Mouse (Mus musculus): ENCODE measurements around the gene Rhbdd2. TPM values are rescaled to one million over a fixed set of nuclear protein-coding genes. Genes with fewer than 3 reads are reported as not detected.

Gene Rhbdd2
- total and polyA plus RNA-seq, 3 experiments: 3.7 to 21.3 (median 6.4) TPM

GRCm38 (mm10) chr5:135629401-135629800, 3.0 kb upstream of the Rhbdd2 start:
- in situ Hi-C loops (cut with MboI; ENCODE audit: low pct_ligation_motif_present, low pct_unique_long_range_greater_than_20kb, low sequenced_read_pairs) (no loop called here), dilution Hi-C loops (cut with MboI; ENCODE audit: extremely low pct_ligation_motif_present, extremely low pct_unique_long_range_greater_than_20kb, low sequenced_read_pairs) (no loop called here)
- Histone ChIP-seq H3K4me2 (ENCODE audit: insufficient read depth, low read depth, poor library complexity, severe bottlenecking) (no peak overlapping the region; the same call in 1 of the 2 replicates), H3K4me1 (ENCODE audit: control insufficient read depth in 1 of 2, insufficient read depth in 2 of 2) (peaks cover 2 to 15% of the 10 kb centered on the region in 2 experiments; a peak in 3 of 4 replicates), H3K36me3 (replicated peaks in 1 of 2; ENCODE audit: control insufficient read depth in 1 of 2, insufficient read depth in 1 of 2, low read length in 1 of 2) (peaks cover 0 to 2% of the 10 kb centered on the region in 2 experiments), H3K27me3 (replicated peaks) (peaks cover 2% of the 10 kb centered on the region), H3K79me2 (replicated peaks; ENCODE audit: control insufficient read depth, extremely low read depth, insufficient read depth, poor library complexity, severe bottlenecking) (peaks cover 12% of the 10 kb centered on the region), H3K4me3 (replicated peaks in 1 of 3; ENCODE audit: low read depth in 2 of 3, low read length in 2 of 3, poor library complexity in 1 of 3) (no peak overlapping the region), H3K9ac (ENCODE audit: insufficient read depth, low read depth) (no peak overlapping the region), H3K27ac (ENCODE audit: insufficient read depth, low read depth) (no peak overlapping the region), H3K9me3 (replicated peaks; ENCODE audit: low read length) (no peaks in the 10 kb centered on the region)
- no peak for DNase-seq (ENCODE audit: extremely low read depth)
- TF ChIP-seq BHLHE40 (IDR thresholded peaks at IDR 0.05; ENCODE audit: low read depth, low read length): no peak
- TF ChIP-seq NELFE (IDR thresholded peaks at IDR 0.05; ENCODE audit: low read depth, low read length): no peak
- TF ChIP-seq ZMIZ1 (IDR thresholded peaks at IDR 0.05; ENCODE audit: low read depth, low read length): no peak
- TF ChIP-seq KAT2A (IDR thresholded peaks at IDR 0.05; ENCODE audit: insufficient replicate concordance, low read length): no peak
- no peak for TF ChIP-seq MXI1 (IDR thresholded peaks at IDR 0.05; ENCODE audit: low read depth, low read length)
- TF ChIP-seq GABPA (IDR thresholded peaks at IDR 0.05; ENCODE audit: insufficient replicate concordance, low read depth, low read length): no peak
- no peak for TF ChIP-seq MAZ (IDR thresholded peaks at IDR 0.05; ENCODE audit: low read depth, low read length)
- no peak for TF ChIP-seq MEF2A (IDR thresholded peaks at IDR 0.05; ENCODE audit: borderline replicate concordance, low read depth, low read length)
- no peak for TF ChIP-seq SMC3 (IDR thresholded peaks at IDR 0.05; ENCODE audit: low read depth, low read length)
- TF ChIP-seq IRF4 (IDR thresholded peaks at IDR 0.05; ENCODE audit: low read depth, low read length): no peak
- no peak for TF ChIP-seq ZC3H11A (IDR thresholded peaks at IDR 0.05; ENCODE audit: low read depth, low read length)
- TF ChIP-seq TBP (conservative IDR thresholded peaks at IDR 0.05; ENCODE audit: low read depth, low read length): no peak
- no peak for TF ChIP-seq POLR2A (IDR thresholded peaks at IDR 0.05; ENCODE audit: low read depth, low read length)
- TF ChIP-seq MAFK (IDR thresholded peaks at IDR 0.05; ENCODE audit: insufficient replicate concordance, low read length): no peak
- TF ChIP-seq MYC (IDR thresholded peaks at IDR 0.05; ENCODE audit: low read depth, low read length): no peak
- TF ChIP-seq USF2 (conservative IDR thresholded peaks at IDR 0.05; ENCODE audit: low read depth, low read length): no peak
- TF ChIP-seq ELF1 (IDR thresholded peaks at IDR 0.05; ENCODE audit: low read depth, low read length): no peak
- no peak for TF ChIP-seq JUN (IDR thresholded peaks at IDR 0.05; ENCODE audit: insufficient read depth, low read depth, low read length)
- TF ChIP-seq TCF12 (IDR thresholded peaks at IDR 0.05; ENCODE audit: low read depth, low read length): no peak
- TF ChIP-seq EP300 (IDR thresholded peaks at IDR 0.05; ENCODE audit: low read length): no peak

DNA sequence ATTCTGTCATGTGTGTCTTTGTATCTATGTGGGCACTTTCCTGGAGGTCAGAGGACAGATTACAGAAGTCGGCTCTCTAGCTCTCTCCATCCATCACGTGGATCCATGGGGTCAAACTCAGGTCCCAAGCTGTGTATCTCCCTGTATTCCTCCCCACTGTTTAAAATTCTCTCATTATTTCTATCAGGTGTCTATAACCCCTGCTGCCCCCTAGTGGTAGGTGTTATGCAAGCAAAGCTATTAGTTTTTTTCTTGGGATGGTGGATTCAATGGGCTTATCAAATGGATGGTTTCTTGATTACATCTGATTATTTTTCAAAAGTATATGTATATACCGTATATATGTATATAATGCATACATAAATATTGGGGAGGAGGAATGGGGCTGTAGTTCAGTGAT, 1.8 kb upstream of the Rhbdd2 start:
- peaks cover 2% of the 10 kb centered on the region for H3K27me3 ChIP-seq (replicated peaks)
- H3K4me2 ChIP-seq (ENCODE audit: insufficient read depth, low read depth, poor library complexity, severe bottlenecking): no peak overlapping the region
- H3K27ac ChIP-seq (ENCODE audit: insufficient read depth, low read depth): no peak overlapping the region
- DNase-seq (ENCODE audit: extremely low read depth): peak; percentile 69
- no peaks in the 10 kb centered on the region for H3K9me3 ChIP-seq (replicated peaks; ENCODE audit: low read length)
- peaks cover under 1 to 13% of the 10 kb centered on the region in 2 experiments for H3K36me3 ChIP-seq (replicated peaks in 1 of 2; ENCODE audit: control insufficient read depth in 1 of 2, insufficient read depth in 1 of 2, low read length in 1 of 2)
- TF ChIP-seq ZNF384 (IDR thresholded peaks at IDR 0.05; ENCODE audit: low read depth, low read length): peak; percentile 72
- TF ChIP-seq CTCF (conservative IDR thresholded peaks at IDR 0.05 in 1 of 2, IDR thresholded peaks at IDR 0.05 in 1 of 2; ENCODE audit: low read depth in 2 of 2, low read length in 2 of 2): peak; percentile 76 to 80
- TF ChIP-seq SMC3 (IDR thresholded peaks at IDR 0.05; ENCODE audit: low read depth, low read length): peak; percentile 48
- TF ChIP-seq RAD21 (IDR thresholded peaks at IDR 0.05; ENCODE audit: low read depth, low read length): no peak; the same call in 1 of the 2 replicates
- H3K4me1 ChIP-seq (ENCODE audit: control insufficient read depth in 1 of 2, insufficient read depth in 2 of 2): peaks cover 2 to 15% of the 10 kb centered on the region in 2 experiments; a peak in 3 of 4 replicates
- dilution Hi-C loops (cut with MboI; ENCODE audit: extremely low pct_ligation_motif_present, extremely low pct_unique_long_range_greater_than_20kb, low sequenced_read_pairs) (no loop called here), in situ Hi-C loops (cut with MboI; ENCODE audit: low pct_ligation_motif_present, low pct_unique_long_range_greater_than_20kb, low sequenced_read_pairs) (loop anchor here (5.0 to 10.0 kb wide), 2 partner anchors 54 to 117 kb away; no protein-coding TSS in a partner anchor)
- peaks cover 12% of the 10 kb centered on the region for H3K79me2 ChIP-seq (replicated peaks; ENCODE audit: control insufficient read depth, extremely low read depth, insufficient read depth, poor library complexity, severe bottlenecking)
- no peak overlapping the region for H3K4me3 ChIP-seq (replicated peaks in 1 of 3; ENCODE audit: low read depth in 2 of 3, low read length in 2 of 3, poor library complexity in 1 of 3)
- no peak overlapping the region for H3K9ac ChIP-seq (ENCODE audit: insufficient read depth, low read depth)
